Mouse (Mus musculus) forebrain, embryonic 10.5 days (tissue): ENCODE results near the gene Etnk2. TPM values are rescaled to one million over a fixed set of nuclear protein-coding genes. Genes with fewer than 3 reads are reported as not detected.
"Not testable (repeated sequence)": the region's sequence is repeated elsewhere in the genome, so short reads cannot be mapped to it uniquely, and the experiment has no call there.

Source experiments
- DNase-seq: peaks from one replicate; pipeline ENCODE4 v3.0.0-alpha.2; 2017; ENCODE audit warnings: low spot score; ENCODE audit errors: extremely low spot score
- H3K27ac ChIP-seq: fragments of 300-500 bp; sonication (generic); 2 replicates; pipeline ENCODE4 v1.5.1; 2016; ENCODE audit warnings: mild to moderate bottlenecking
- H3K27me3 ChIP-seq: fragments of 300-500 bp; sonication (generic); 2 replicates; pipeline ENCODE4 v1.6.1; 2016; ENCODE audit warnings: mild to moderate bottlenecking; ENCODE audit not compliant: poor library complexity, severe bottlenecking
- H3K36me3 ChIP-seq: fragments of 300-500 bp; sonication (generic); replicated peaks from 2 replicates; pipeline ENCODE4 v1.6.1; 2016; ENCODE audit warnings: mild to moderate bottlenecking, moderate library complexity
- H3K4me1 ChIP-seq: fragments of 300-500 bp; sonication (generic); 2 replicates; pipeline ENCODE4 v1.6.1; 2016
- H3K4me3 ChIP-seq: fragments of 300-500 bp; sonication (generic); 2 replicates; pipeline ENCODE4 v1.5.1; 2016; ENCODE audit warnings: mild to moderate bottlenecking, moderate library complexity
- H3K9me3 ChIP-seq: fragments of 300-500 bp; sonication (generic); 2 replicates; pipeline ENCODE4 v1.6.1; 2016; ENCODE audit warnings: mild to moderate bottlenecking, moderate library complexity
- WGBS: fragments of 180-500 bp; shearing (Covaris S2); methylation state at CpG from one replicate; pipeline ENCODE4 v1.1.7; 2016; 5-methylcytosine and 5-hydroxymethylcytosine counted together
- polyA plus RNA-seq: library from polyadenylated mRNA; unstranded; fragments of >200 nt; fragmentation: Nextera tagmentation; extraction: Ambion mirVana; gene quantifications from 2 replicates; pipeline ENCODE4 v1.2.1, GENCODE M21; 2016

Gene Etnk2
- polyA plus RNA-seq, 1 experiment from 2014 or later: 1.7 TPM

GRCm38 (mm10) chr1:133331142-133331541 is 32.2 kb upstream of the Etnk2 start:
- Histone ChIP-seq H3K27me3 (peaks cover 64% of the 10 kb centered on the region), H3K9me3 (no peaks in the 10 kb centered on the region), H3K27ac (no peak overlapping the region), H3K4me3 (no peak overlapping the region), H3K36me3 (no peaks in the 10 kb centered on the region), H3K4me1 (peaks cover 27% of the 10 kb centered on the region)
- no peak for DNase-seq
- WGBS: 73% methylated on average over 3 of the region's 3 CpGs

GRCm38 (mm10) chr1:133332656-133333430 is 30.5 kb upstream of the Etnk2 start:
- H3K27ac ChIP-seq: no peak overlapping the region
- whole genome bisulfite sequencing: 90% methylated on average over 11 of the region's 11 CpGs
- H3K9me3 ChIP-seq: no peaks in the 10 kb centered on the region
- H3K4me3 ChIP-seq: no peak overlapping the region
- peaks cover 48% of the 10 kb centered on the region for H3K27me3 ChIP-seq
- DNase-seq: no peak
- no peaks in the 10 kb centered on the region for H3K36me3 ChIP-seq
- H3K4me1 ChIP-seq: peaks cover 27% of the 10 kb centered on the region

- WGBS: 86% methylated on average over 6 of the region's 6 CpGs
- Histone ChIP-seq H3K27me3 (peaks cover 37% of the 10 kb centered on the region), H3K4me3 (no peak overlapping the region), H3K36me3 (no peaks in the 10 kb centered on the region), H3K27ac (no peak overlapping the region), H3K9me3 (no peaks in the 10 kb centered on the region), H3K4me1 (peaks cover 17% of the 10 kb centered on the region)
- DNase-seq: no peak
Measured at GRCm38 (mm10) chr1:133333937-133334336, 29.4 kb upstream of the Etnk2 start.

GRCm38 (mm10) chr1:133340403-133340802 is 23.0 kb upstream of the Etnk2 start:
- not testable (repeated sequence) for H3K27ac ChIP-seq, DNase-seq, H3K9me3 ChIP-seq, H3K27me3 ChIP-seq, H3K4me1 ChIP-seq, H3K4me3 ChIP-seq, H3K36me3 ChIP-seq
- WGBS: 77% methylated on average over 1 of the region's 1 CpGs

- no peak overlapping the region for H3K4me3 ChIP-seq
- no peak overlapping the region for H3K27ac ChIP-seq
- H3K36me3 ChIP-seq: no peaks in the 10 kb centered on the region
- no peaks in the 10 kb centered on the region for H3K4me1 ChIP-seq
- H3K9me3 ChIP-seq: no peaks in the 10 kb centered on the region
- WGBS: 89% methylated on average over 2 of the region's 2 CpGs
- no peak for DNase-seq
- no peaks in the 10 kb centered on the region for H3K27me3 ChIP-seq
Measured at GRCm38 (mm10) chr1:133344357-133344756, 19.0 kb upstream of the Etnk2 start.

DNA sequence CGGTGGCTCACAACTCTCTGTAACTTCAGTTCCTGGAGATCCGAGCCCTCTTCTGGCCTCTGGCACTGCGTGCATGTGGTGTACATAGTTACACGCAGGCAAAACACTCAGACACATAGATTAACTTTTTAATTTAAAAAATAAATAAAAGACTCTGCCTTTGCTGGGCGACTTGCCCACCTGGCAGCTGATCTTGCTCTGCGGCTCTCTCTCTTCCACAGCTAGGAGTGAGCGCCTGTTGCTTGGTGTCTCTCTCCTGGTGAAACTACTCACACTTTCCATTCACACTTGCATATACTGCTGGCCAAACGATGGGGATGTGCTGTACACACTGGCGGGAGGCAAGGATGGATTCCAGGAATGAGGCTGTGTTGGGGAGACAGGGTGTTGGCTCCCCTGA is 16.8 kb upstream of the Etnk2 start:
- 89% methylated on average over 9 of the region's 9 CpGs for WGBS

GRCm38 (mm10) chr1:133347226-133347625 is 16.1 kb upstream of the Etnk2 start:
- DNase-seq: no peak
- H3K27me3 ChIP-seq: peaks cover 2% of the 10 kb centered on the region; the same call in 1 of the 2 replicates
- H3K27ac ChIP-seq: no peak overlapping the region
- 84% methylated on average over 3 of the region's 3 CpGs for WGBS
- no peaks in the 10 kb centered on the region for H3K9me3 ChIP-seq
- H3K36me3 ChIP-seq: no peaks in the 10 kb centered on the region
- H3K4me1 ChIP-seq: peaks cover 10% of the 10 kb centered on the region; the same call in 1 of the 2 replicates
- no peak overlapping the region for H3K4me3 ChIP-seq

More for the DNA sequence above, 16.8 kb upstream of the Etnk2 start:
- H3K4me1 ChIP-seq: 0 out of 2 replicates have a peak, but pooled peaks cover 4% of the 10 kb centered on the region
- no peaks in the 10 kb centered on the region for H3K9me3 ChIP-seq
- no peak for DNase-seq
- H3K27ac ChIP-seq: no peak overlapping the region
- no peaks in the 10 kb centered on the region for H3K27me3 ChIP-seq
- H3K36me3 ChIP-seq: no peaks in the 10 kb centered on the region
- no peak overlapping the region for H3K4me3 ChIP-seq

GRCm38 (mm10) chr1:133347693-133348520 is 15.5 kb upstream of the Etnk2 start:
- Histone ChIP-seq H3K27ac (no peak overlapping the region), H3K4me3 (no peak overlapping the region), H3K36me3 (no peaks in the 10 kb centered on the region), H3K9me3 (no peaks in the 10 kb centered on the region), H3K4me1 (peaks cover 10% of the 10 kb centered on the region; the same call in 1 of the 2 replicates), H3K27me3 (peaks cover 8% of the 10 kb centered on the region; the same call in 1 of the 2 replicates)
- 85% methylated on average over 11 of the region's 11 CpGs for WGBS
- DNase-seq: no peak

- H3K36me3 ChIP-seq: no peaks in the 10 kb centered on the region
- DNase-seq: no peak
- no peak within 1 kb of the TSS for H3K4me3 ChIP-seq
- peaks cover 14% of the 10 kb centered on the region; the same call in 1 of the 2 replicates for H3K4me1 ChIP-seq
- no peaks in the 10 kb centered on the region for H3K9me3 ChIP-seq
- 88% methylated on average over 1 of the region's 1 CpGs for WGBS
- H3K27ac ChIP-seq: no peak within 1 kb of the TSS
- peaks cover 29% of the 10 kb centered on the region for H3K27me3 ChIP-seq
Measured at GRCm38 (mm10) chr1:133350210-133350609, 13.2 kb upstream of the Etnk2 start, which contains the start of gene Ren1. TSS of gene Ren1 (plus strand) at chr1:133350510.

- Histone ChIP-seq H3K27me3 (peaks cover 44% of the 10 kb centered on the region), H3K27ac (no peak overlapping the region), H3K36me3 (no peaks in the 10 kb centered on the region), H3K4me3 (no peak overlapping the region), H3K4me1 (peaks cover 28% of the 10 kb centered on the region), H3K9me3 (no peaks in the 10 kb centered on the region)
- DNase-seq: no peak
- 61% methylated on average over 9 of the region's 9 CpGs for WGBS
Measured at GRCm38 (mm10) chr1:133351762-133352161, 11.6 kb upstream of the Etnk2 start.

DNA sequence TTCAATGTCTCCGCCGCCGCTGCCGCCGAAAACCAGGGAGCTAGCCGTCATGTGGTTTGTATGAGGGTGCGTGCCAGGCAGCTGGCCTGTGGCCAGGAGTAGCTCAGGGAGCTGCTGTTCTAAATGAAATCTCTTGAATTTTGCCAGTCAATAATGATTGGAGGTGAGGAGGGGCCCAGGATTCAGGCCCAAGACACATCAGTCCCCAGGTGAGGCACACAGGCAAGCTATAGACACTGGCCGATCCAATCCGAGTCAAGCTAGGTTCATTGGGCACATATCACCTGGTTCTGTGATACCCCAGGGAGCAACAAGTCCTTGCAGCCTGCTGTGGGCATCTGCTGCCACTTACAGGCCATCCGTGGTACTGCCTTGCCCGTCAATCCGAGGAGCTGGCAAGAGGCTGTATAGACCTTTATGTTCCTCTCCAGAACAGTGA is 10.0 kb upstream of the Etnk2 start:
- no peaks in the 10 kb centered on the region for H3K9me3 ChIP-seq
- 58% methylated on average over 12 of the region's 12 CpGs for WGBS
- peaks cover 59% of the 10 kb centered on the region for H3K27me3 ChIP-seq
- H3K4me3 ChIP-seq: no peak overlapping the region; the same call in 1 of the 2 replicates
- H3K4me1 ChIP-seq: peaks cover 29% of the 10 kb centered on the region
- DNase-seq: peak; percentile 73
- H3K36me3 ChIP-seq: no peaks in the 10 kb centered on the region
- no peak overlapping the region for H3K27ac ChIP-seq

DNA sequence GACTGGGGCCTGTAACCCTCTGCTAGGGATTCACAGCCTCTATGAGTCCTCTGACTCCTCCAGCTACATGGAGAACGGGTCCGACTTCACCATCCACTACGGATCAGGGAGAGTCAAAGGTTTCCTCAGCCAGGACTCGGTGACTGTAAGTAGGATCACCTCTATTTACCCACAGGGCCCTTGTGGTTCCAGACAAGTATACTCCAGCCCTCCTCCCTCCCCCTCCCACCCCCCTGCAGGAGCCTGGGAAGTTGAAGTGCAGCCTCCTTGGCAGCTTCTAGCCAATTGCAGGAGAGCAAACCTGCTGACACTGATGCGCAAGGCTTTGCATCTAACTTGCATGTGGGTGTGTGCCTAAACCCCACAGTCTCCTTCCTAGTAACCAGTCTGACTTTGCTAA is 7.9 kb upstream of the Etnk2 start:
- Histone ChIP-seq H3K4me1 (peaks cover 25% of the 10 kb centered on the region), H3K4me3 (no peak overlapping the region), H3K36me3 (no peaks in the 10 kb centered on the region), H3K9me3 (no peaks in the 10 kb centered on the region), H3K27me3 (peaks cover 77% of the 10 kb centered on the region), H3K27ac (no peak overlapping the region)
- 53% methylated on average over 5 of the region's 5 CpGs for WGBS
- no peak for DNase-seq

DNA sequence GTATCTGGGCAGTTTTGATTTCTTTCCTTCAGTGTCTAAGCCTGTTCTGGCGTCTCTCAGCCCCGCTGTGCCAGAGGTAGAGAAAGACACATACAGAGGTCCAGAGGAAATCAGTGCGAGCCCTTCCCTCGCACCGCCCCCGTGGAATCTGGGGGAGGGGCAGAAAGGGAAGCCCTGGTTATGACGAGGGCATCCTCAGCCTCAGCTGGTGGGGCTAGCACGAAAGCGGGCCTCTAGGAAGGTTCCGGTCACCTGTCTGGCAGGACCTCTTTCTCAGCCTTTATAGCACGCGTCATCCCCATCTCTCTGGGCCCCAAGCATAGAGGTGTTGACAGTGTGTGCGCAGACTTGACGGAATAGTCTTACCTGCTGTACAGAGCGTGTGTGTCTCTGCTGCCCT is 7.5 kb upstream of the Etnk2 start:
- no peak for DNase-seq
- Histone ChIP-seq H3K27ac (no peak overlapping the region), H3K27me3 (peaks cover 77% of the 10 kb centered on the region), H3K4me1 (peaks cover 25% of the 10 kb centered on the region), H3K9me3 (no peaks in the 10 kb centered on the region), H3K4me3 (no peak overlapping the region), H3K36me3 (no peaks in the 10 kb centered on the region)
- 57% methylated on average over 15 of the region's 15 CpGs for WGBS
